Mouse (Mus musculus): ENCODE results near the gene Ren1. TPM values are rescaled to one million over a fixed set of nuclear protein-coding genes. Genes with fewer than 3 reads are reported as not detected.
A peak's percentile ranks its signal among the peaks of the same experiment; 100 is the strongest.

The Ren1 gene
- polyA plus RNA-seq, 1 experiment from 2014 or later: 6.1 TPM

DNA sequence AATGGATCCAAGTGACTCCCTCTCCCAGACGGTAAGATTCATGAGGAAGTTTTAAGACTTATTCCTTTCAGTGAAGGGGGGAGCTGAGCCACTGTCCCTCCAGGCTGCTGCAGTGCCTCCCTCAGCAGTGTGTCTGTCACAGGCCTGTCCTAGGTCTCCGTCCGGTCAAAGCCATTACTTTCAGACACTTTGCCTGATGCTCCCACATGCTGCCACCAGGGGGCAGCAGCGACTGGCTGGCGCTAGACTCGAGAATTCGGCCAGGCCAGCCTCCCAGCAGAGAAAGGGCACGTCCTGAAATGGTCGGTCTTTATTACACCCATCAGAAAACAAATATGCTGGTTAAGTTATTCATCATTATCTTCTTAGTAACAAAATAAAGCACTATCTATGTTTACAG is 31.7 kb downstream of the Ren1 start:
- Histone ChIP-seq H3K27me3 (ENCODE audit: control insufficient read depth, insufficient read depth, low read length) (no peaks in the 10 kb centered on the region), H3K9me3 (ENCODE audit: control insufficient read depth, low read length) (no peaks in the 10 kb centered on the region), H3K4me2 (replicated peaks; ENCODE audit: low read depth) (no peak overlapping the region), H3K27ac (replicated peaks) (no peak overlapping the region), H3K9ac (ENCODE audit: low read length) (no peak overlapping the region), H3K4me3 (ENCODE audit: low read depth, low read length) (no peak overlapping the region), H3K4me1 (replicated peaks; ENCODE audit: control insufficient read depth, insufficient read depth) (no peaks in the 10 kb centered on the region), H3K36me3 (ENCODE audit: control insufficient read depth, insufficient read depth, low read length) (peaks cover 7% of the 10 kb centered on the region)
- TF ChIP-seq CTCF (IDR thresholded peaks at IDR 0.05; ENCODE audit: low read depth) (peak; percentile 100), EP300 (optimal IDR thresholded peaks at IDR 0.05) (no peak)
- WGBS: 5% methylated on average over 9 of the region's 9 CpGs
- DNase-seq (ENCODE audit: low spot score) (peak; percentile 83), ATAC-seq (ENCODE audit: low FRiP score, low TSS enrichment) (peak; percentile 53)

DNA sequence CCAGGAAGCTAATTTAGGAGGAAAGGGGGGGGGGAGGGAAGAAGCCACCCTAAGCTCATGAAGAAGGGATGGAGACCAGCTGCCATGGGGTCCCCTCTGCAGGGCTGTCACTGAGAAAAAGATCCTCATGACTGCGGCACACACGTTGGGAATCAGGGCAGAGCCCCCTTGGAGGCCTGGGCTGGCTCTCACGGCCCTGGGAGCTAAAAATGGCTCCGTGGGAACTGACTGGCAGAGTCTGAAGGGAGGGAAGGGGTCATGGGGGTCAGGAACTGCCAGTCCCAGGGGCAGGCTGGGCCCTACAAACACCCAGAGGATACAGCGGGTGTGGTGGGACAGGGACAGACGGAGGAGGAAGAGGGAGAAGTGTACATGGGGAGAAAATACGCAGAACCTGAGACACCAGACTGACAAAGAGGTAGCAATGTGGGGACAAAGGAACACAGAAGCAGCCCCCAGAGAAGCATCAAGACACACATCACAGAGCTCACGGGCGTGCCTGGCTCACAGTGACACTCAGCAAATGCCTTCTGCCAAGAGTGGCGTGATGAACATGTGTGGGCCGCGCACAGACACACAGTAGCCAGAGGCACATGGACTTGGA is 32.3 kb downstream of the Ren1 start:
- DNase-seq (ENCODE audit: low spot score): no peak
- Histone ChIP-seq H3K4me2 (replicated peaks; ENCODE audit: low read depth) (no peak overlapping the region), H3K36me3 (ENCODE audit: control insufficient read depth, insufficient read depth, low read length) (peaks cover 7% of the 10 kb centered on the region), H3K4me1 (replicated peaks; ENCODE audit: control insufficient read depth, insufficient read depth) (no peaks in the 10 kb centered on the region), H3K27ac (replicated peaks) (no peak overlapping the region), H3K4me3 (ENCODE audit: low read depth, low read length) (no peak overlapping the region), H3K9me3 (ENCODE audit: control insufficient read depth, low read length) (no peaks in the 10 kb centered on the region), H3K27me3 (ENCODE audit: control insufficient read depth, insufficient read depth, low read length) (no peaks in the 10 kb centered on the region), H3K9ac (ENCODE audit: low read length) (0 out of 2 replicates have a peak overlapping the region, but pooled peaks have one; percentile 4)
- ATAC-seq (ENCODE audit: low FRiP score, low TSS enrichment): no peak
- 60% methylated on average over 12 of the region's 12 CpGs for WGBS
- TF ChIP-seq CTCF (IDR thresholded peaks at IDR 0.05; ENCODE audit: low read depth): no peak

DNA sequence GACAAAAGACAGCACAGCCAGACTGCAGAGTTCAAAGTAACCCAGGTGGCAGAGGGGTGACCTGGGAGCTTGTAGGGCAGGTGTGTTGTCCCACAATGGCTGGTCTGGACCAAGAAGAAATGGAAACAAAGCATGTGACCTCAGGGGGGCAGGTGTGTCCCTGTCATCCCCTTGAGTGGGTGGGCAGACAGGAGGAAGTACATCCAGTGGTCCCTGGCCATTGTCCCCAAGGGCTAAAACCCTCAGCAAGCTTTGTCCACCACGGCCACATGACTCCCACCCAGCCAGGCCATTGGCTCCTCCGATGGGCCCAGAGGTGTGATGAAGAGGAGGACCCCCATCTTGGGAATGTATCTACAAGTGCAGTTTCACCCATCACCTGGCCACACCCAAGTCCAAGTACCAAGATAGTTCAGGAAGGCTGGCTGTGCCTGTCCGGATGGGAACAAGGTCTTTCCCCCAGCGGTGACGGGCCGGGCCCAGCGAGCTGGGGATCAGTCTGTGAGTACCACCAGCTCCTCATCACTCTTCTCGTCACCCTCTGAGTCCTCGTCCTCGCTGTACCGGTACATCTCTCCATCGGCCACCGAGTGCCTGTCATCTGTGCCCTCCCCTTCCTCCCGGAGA is 33.0 kb downstream of the Ren1 start:
- no peak overlapping the region for H3K4me2 ChIP-seq (replicated peaks; ENCODE audit: low read depth)
- no peak overlapping the region for H3K9ac ChIP-seq (ENCODE audit: low read length)
- 86% methylated on average over 14 of the region's 14 CpGs for WGBS
- ATAC-seq (ENCODE audit: low FRiP score, low TSS enrichment) (no peak), DNase-seq (ENCODE audit: low spot score) (no peak)
- H3K4me3 ChIP-seq (ENCODE audit: low read depth, low read length): no peak overlapping the region
- H3K27me3 ChIP-seq (ENCODE audit: control insufficient read depth, insufficient read depth, low read length): no peaks in the 10 kb centered on the region
- no peaks in the 10 kb centered on the region for H3K4me1 ChIP-seq (replicated peaks; ENCODE audit: control insufficient read depth, insufficient read depth)
- TF ChIP-seq EP300 (optimal IDR thresholded peaks at IDR 0.05) (no peak), CTCF (IDR thresholded peaks at IDR 0.05; ENCODE audit: low read depth) (no peak)
- H3K9me3 ChIP-seq (ENCODE audit: control insufficient read depth, low read length): no peaks in the 10 kb centered on the region
- no peak overlapping the region for H3K27ac ChIP-seq (replicated peaks)
- peaks cover 7% of the 10 kb centered on the region for H3K36me3 ChIP-seq (ENCODE audit: control insufficient read depth, insufficient read depth, low read length)

DNA sequence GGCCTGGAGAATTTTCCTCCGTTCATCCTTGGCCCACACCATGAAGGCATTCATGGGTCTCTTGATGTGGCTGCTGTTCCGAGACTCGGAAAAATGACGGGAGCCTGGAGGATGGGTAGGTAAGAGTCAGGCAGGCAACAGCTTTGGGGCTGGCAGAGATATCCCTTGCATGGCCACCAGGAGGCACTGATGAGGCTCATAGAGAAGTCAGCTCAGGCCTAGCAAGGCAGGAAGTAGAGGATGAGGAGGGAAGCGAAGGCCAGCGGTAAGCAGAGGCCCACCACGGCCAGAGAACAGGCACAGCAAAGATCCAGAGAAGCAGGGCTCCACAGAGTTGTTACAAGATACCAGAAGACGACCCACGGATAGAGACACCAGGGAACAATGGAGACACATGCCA is 35.2 kb downstream of the Ren1 start:
- DNase-seq (ENCODE audit: low spot score): peak; percentile 79
- Histone ChIP-seq H3K9me3 (ENCODE audit: control insufficient read depth, low read length) (no peaks in the 10 kb centered on the region), H3K27ac (replicated peaks) (no peak overlapping the region), H3K4me2 (replicated peaks; ENCODE audit: low read depth) (no peak overlapping the region), H3K27me3 (ENCODE audit: control insufficient read depth, insufficient read depth, low read length) (no peaks in the 10 kb centered on the region), H3K36me3 (ENCODE audit: control insufficient read depth, insufficient read depth, low read length) (peaks cover 9% of the 10 kb centered on the region), H3K4me1 (replicated peaks; ENCODE audit: control insufficient read depth, insufficient read depth) (no peaks in the 10 kb centered on the region), H3K9ac (ENCODE audit: low read length) (no peak overlapping the region; the same call in 1 of the 2 replicates), H3K4me3 (ENCODE audit: low read depth, low read length) (no peak overlapping the region)
- no peak for ATAC-seq (ENCODE audit: low FRiP score, low TSS enrichment)
- WGBS: 45% methylated on average over 9 of the region's 9 CpGs
- no peak for TF ChIP-seq EP300 (optimal IDR thresholded peaks at IDR 0.05)
- peak; percentile 92 for TF ChIP-seq CTCF (IDR thresholded peaks at IDR 0.05; ENCODE audit: low read depth)

DNA sequence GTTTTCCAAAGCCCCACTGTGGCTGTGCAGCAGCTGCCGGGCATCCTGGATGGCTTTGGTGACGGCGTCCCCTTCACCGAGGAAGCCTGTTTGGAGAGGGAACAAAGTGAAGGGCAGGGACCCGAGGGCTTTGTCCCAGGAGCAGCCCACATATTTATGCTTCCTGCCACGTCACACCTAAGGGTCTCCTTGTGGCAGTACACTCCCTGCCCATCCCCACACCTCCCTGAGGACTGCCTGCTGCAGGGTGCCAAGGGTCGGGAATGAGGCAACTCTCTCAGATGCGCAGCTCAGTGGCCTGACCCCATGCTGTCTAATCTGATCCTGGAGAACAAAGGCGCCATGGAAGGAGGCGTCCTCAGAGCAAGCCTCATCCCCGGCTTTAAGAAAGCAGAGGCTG is 35.9 kb downstream of the Ren1 start:
- Histone ChIP-seq H3K4me2 (replicated peaks; ENCODE audit: low read depth) (no peak overlapping the region), H3K27ac (replicated peaks) (no peak overlapping the region), H3K9ac (ENCODE audit: low read length) (no peak overlapping the region), H3K9me3 (ENCODE audit: control insufficient read depth, low read length) (no peaks in the 10 kb centered on the region), H3K27me3 (ENCODE audit: control insufficient read depth, insufficient read depth, low read length) (no peaks in the 10 kb centered on the region), H3K36me3 (ENCODE audit: control insufficient read depth, insufficient read depth, low read length) (peaks cover 10% of the 10 kb centered on the region), H3K4me3 (ENCODE audit: low read depth, low read length) (no peak overlapping the region), H3K4me1 (replicated peaks; ENCODE audit: control insufficient read depth, insufficient read depth) (no peaks in the 10 kb centered on the region)
- no peak for DNase-seq (ENCODE audit: low spot score)
- TF ChIP-seq EP300 (optimal IDR thresholded peaks at IDR 0.05): no peak
- no peak for TF ChIP-seq CTCF (IDR thresholded peaks at IDR 0.05; ENCODE audit: low read depth)
- no peak for ATAC-seq (ENCODE audit: low FRiP score, low TSS enrichment)
- 75% methylated on average over 11 of the region's 11 CpGs for WGBS

DNA sequence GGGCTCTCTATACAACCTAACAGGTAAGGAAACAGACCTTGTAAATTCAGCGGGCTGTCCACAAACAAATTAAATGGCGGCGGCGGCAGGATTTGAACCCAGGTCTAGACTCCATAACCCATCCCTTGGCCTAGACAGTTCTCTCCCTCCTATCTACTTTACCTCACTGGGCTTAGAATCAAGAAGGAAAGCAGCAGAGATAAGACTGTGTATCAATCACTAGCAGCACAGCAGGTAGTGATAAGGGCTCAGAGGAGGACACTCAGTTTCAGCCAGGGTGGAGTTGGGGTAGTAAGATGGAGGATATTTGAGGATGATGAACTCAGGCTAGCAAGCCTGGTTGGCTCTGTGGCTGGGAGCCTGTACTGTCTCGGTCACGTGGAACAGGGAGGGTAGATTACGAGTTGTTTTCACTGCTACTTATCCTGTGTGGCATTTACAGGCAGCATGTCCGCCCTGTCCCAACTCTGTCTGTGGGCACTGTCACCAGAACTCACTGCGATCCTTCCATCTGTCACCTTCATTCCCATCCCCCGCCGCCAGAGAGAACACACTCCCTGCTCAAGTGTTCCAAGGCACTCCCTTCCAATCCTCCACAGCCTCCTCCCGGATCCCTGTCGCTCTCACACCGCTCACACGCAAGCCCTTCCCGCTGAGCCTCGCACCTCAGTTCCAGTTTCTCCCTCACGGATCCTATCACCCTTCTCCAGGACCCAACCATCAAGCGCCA is 37.4 kb downstream of the Ren1 start:
- DNase-seq (ENCODE audit: low spot score) (no peak), ATAC-seq (ENCODE audit: low FRiP score, low TSS enrichment) (no peak)
- H3K4me3 ChIP-seq (ENCODE audit: low read depth, low read length): no peak overlapping the region
- 63% methylated on average over 19 of the region's 19 CpGs for WGBS
- H3K27me3 ChIP-seq (ENCODE audit: control insufficient read depth, insufficient read depth, low read length): no peaks in the 10 kb centered on the region
- TF ChIP-seq CTCF (IDR thresholded peaks at IDR 0.05; ENCODE audit: low read depth): no peak
- TF ChIP-seq EP300 (optimal IDR thresholded peaks at IDR 0.05): no peak
- no peak overlapping the region for H3K9ac ChIP-seq (ENCODE audit: low read length)
- peaks cover 10% of the 10 kb centered on the region for H3K36me3 ChIP-seq (ENCODE audit: control insufficient read depth, insufficient read depth, low read length)
- no peaks in the 10 kb centered on the region for H3K9me3 ChIP-seq (ENCODE audit: control insufficient read depth, low read length)
- no peak overlapping the region for H3K4me2 ChIP-seq (replicated peaks; ENCODE audit: low read depth)
- no peaks in the 10 kb centered on the region for H3K4me1 ChIP-seq (replicated peaks; ENCODE audit: control insufficient read depth, insufficient read depth)
- no peak overlapping the region for H3K27ac ChIP-seq (replicated peaks)
